Mouse (Mus musculus) liver, postnatal 0 days (tissue): ENCODE results near the gene Nkx2-5. TPM values are rescaled to one million over a fixed set of nuclear protein-coding genes. Genes with fewer than 3 reads are reported as not detected.

Source experiments
- ATAC-seq: fragments of 200-750 bp; cut with Nextera tagmentation; 2 replicates; pipeline ENCODE4 v1.8.0; 2017; ENCODE audit warnings: mild to moderate bottlenecking, moderate library complexity
- DNase-seq: peaks from one replicate; pipeline ENCODE4 v3.0.0-alpha.2; 2016
- H3K27ac ChIP-seq: fragments of 300-500 bp; sonication (generic); 2 replicates; pipeline ENCODE4 v1.5.1; 2014; ENCODE audit warnings: antibody characterized with exemption, moderate library complexity, mild to moderate bottlenecking, low read depth
- H3K27me3 ChIP-seq: fragments of 300-500 bp; sonication (generic); 2 replicates; pipeline ENCODE4 v1.6.1; 2014; ENCODE audit warnings: low read length, control low read depth, mixed read lengths; ENCODE audit not compliant: insufficient read depth
- H3K36me3 ChIP-seq: fragments of 300-500 bp; sonication (generic); replicated peaks from 2 replicates; pipeline ENCODE4 v1.6.1; 2014; ENCODE audit warnings: mild to moderate bottlenecking, control low read depth, low read length, moderate library complexity, mixed read lengths; ENCODE audit not compliant: insufficient read depth
- H3K4me1 ChIP-seq: fragments of 300-500 bp; sonication (generic); 2 replicates; pipeline ENCODE4 v1.6.1; 2014; ENCODE audit warnings: antibody characterized with exemption, mild to moderate bottlenecking, control low read depth; ENCODE audit not compliant: insufficient read depth
- H3K4me2 ChIP-seq: fragments of 300-500 bp; sonication (generic); 2 replicates; pipeline ENCODE4 v1.6.1; 2014; ENCODE audit warnings: low read depth, mild to moderate bottlenecking, low read length, moderate library complexity, mixed read lengths
- H3K4me3 ChIP-seq: fragments of 300-500 bp; sonication (generic); 2 replicates; pipeline ENCODE4 v1.5.1; 2014; ENCODE audit warnings: low read depth, low read length
- H3K9ac ChIP-seq: fragments of 300-500 bp; sonication (generic); replicated peaks from 2 replicates; pipeline ENCODE4 v1.6.1; 2014; ENCODE audit warnings: mild to moderate bottlenecking, moderate library complexity
- H3K9me3 ChIP-seq: fragments of 300-500 bp; sonication (generic); 2 replicates; pipeline ENCODE4 v1.6.1; 2016; ENCODE audit warnings: mild to moderate bottlenecking, control low read depth, low read length, mixed read lengths
- CTCF ChIP-seq: sonication (generic); IDR thresholded peaks from 2 replicates; pipeline ENCODE4 v1.5.1; 2016; ENCODE audit warnings: antibody characterized with exemption, low read depth
- EP300 ChIP-seq: IDR thresholded peaks from 2 replicates; pipeline ENCODE4 v1.6.1; 2016; ENCODE audit warnings: antibody characterized with exemption, low read depth, mild to moderate bottlenecking
- WGBS: fragments of 180-500 bp; shearing (Covaris S2); extraction: QIAGEN DNeasy Blood & Tissue Kit; methylation state at CpG from one replicate; pipeline ENCODE4 v1.1.7; 2014; ENCODE audit not compliant: insufficient replicate concordance; 5-methylcytosine and 5-hydroxymethylcytosine counted together
- polyA plus RNA-seq: library from polyadenylated mRNA; unstranded; fragments of >200 nt; fragmentation: Nextera tagmentation; extraction: Ambion mirVana; gene quantifications from 2 replicates; pipeline ENCODE4 v1.2.1, GENCODE M21; 2015

Nkx2-5 gene
- polyA plus RNA-seq, 1 experiment from 2014 or later = not detected

DNA sequence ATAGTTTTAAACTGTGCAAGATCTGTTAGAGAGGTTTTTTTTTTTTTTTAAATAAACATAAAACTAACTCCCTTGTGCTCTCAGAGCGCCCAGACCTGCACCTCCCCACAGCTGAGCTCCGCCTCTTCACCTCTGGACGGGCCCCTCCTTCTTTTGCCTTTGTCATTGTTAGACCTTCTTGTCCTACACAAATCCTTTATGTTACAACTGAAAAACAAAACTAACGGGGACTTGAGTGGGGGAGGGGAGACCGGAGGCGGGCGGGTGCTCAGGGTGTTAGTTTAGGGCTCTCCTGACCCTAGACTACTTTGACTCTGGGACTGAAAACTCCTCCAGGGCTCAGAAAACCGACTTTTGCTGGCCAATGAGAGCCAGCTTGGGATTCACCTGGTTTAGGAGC, 8.9 kb downstream of the Nkx2-5 start:
- no peak overlapping the region for H3K4me2 ChIP-seq
- no peak overlapping the region for H3K9ac ChIP-seq
- H3K9me3 ChIP-seq = 0 out of 2 replicates have a peak, but pooled peaks cover under 1% of the 10 kb centered on the region
- H3K4me3 ChIP-seq = no peak overlapping the region
- no peak for TF ChIP-seq CTCF
- no peaks in the 10 kb centered on the region for H3K36me3 ChIP-seq
- DNase-seq (no peak), ATAC-seq (no peak)
- peaks cover 76% of the 10 kb centered on the region for H3K27me3 ChIP-seq
- H3K4me1 ChIP-seq = no peaks in the 10 kb centered on the region; the same call in 1 of the 2 replicates
- H3K27ac ChIP-seq = no peak overlapping the region
- WGBS = 19% methylated on average over 8 of the region's 8 CpGs

GRCm38 (mm10) chr17:26834966-26835755, 9.6 kb downstream of the Nkx2-5 start:
- Histone ChIP-seq H3K36me3 (no peaks in the 10 kb centered on the region), H3K4me3 (no peak overlapping the region), H3K9ac (no peak overlapping the region), H3K9me3 (0 out of 2 replicates have a peak, but pooled peaks cover 5% of the 10 kb centered on the region), H3K4me1 (no peaks in the 10 kb centered on the region; the same call in 1 of the 2 replicates), H3K27ac (no peak overlapping the region), H3K27me3 (peaks cover 68% of the 10 kb centered on the region), H3K4me2 (no peak overlapping the region)
- TF ChIP-seq EP300 = no peak
- no peak for TF ChIP-seq CTCF
- no peak for DNase-seq
- WGBS = 13% methylated on average over 3 of the region's 9 CpGs
- no peak for ATAC-seq

DNA sequence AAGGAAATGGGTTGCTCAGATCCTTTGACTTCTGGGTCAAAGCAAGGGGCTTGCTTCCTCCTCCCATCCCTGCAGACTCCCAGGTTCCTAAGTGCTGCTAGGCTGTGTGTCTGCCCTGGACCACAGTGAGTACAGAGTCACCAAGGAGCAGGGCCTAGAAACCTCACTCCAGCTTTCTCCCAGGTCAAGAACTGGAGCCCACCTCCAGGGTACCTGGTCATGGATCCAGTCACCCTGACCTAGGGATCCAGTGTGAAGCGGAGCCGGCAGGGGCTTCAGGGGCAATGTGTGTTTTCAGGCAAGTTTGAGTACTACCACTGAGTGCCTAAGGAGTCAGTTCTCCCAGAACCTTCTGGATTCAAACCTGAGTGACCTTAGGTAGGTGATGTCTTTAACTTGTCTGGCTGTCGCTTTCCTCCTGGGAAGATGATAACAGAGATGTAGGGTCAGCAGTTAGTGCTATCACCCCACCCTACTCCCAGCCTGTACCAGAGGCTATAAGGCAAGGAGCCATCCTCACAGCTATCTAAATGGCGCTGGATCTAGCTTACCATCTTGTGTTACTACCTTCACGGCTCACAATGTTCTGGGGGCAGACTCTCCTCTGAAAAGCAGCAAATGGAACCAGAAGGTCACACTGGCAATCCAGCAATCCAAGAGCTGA, 10.4 kb downstream of the Nkx2-5 start:
- Histone ChIP-seq H3K27ac (no peak overlapping the region), H3K9me3 (0 out of 2 replicates have a peak, but pooled peaks cover 5% of the 10 kb centered on the region), H3K27me3 (peaks cover 61% of the 10 kb centered on the region), H3K36me3 (no peaks in the 10 kb centered on the region), H3K4me3 (no peak overlapping the region), H3K4me2 (no peak overlapping the region), H3K9ac (no peak overlapping the region), H3K4me1 (no peaks in the 10 kb centered on the region; the same call in 1 of the 2 replicates)
- ATAC-seq (no peak), DNase-seq (no peak)
- WGBS = 62% methylated on average over 5 of the region's 5 CpGs
- TF ChIP-seq CTCF (no peak), EP300 (no peak)

GRCm38 (mm10) chr17:26833806-26834205, 11.0 kb downstream of the Nkx2-5 start:
- H3K9ac ChIP-seq = no peak overlapping the region
- TF ChIP-seq EP300 (no peak), CTCF (no peak)
- no peaks in the 10 kb centered on the region for H3K36me3 ChIP-seq
- no peak for ATAC-seq
- H3K4me3 ChIP-seq = no peak overlapping the region
- WGBS = 64% methylated on average over 2 of the region's 2 CpGs
- no peak overlapping the region for H3K4me2 ChIP-seq
- H3K27ac ChIP-seq = no peak overlapping the region
- peaks cover 54% of the 10 kb centered on the region for H3K27me3 ChIP-seq
- no peak for DNase-seq
- H3K9me3 ChIP-seq = 0 out of 2 replicates have a peak, but pooled peaks cover 5% of the 10 kb centered on the region
- no peaks in the 10 kb centered on the region for H3K4me1 ChIP-seq

DNA sequence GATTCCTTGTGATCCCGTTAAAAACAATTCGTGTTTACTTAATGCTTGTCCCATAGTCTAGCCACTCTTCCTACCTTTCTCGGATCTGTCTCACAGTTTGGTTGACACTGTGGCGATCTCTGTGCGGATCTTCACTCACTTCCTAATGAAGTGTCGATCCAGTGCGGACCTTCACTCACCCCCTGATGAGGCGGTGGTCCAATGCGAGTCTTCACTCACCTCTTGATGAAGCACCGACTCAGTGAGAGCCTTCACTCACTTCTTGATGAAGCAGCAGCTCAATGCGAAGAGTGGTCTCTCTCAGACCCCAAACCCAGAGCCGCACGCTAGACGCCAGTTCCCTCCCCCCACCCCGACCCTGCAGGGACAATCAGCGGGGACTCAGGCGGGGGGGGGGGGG, 18.7 kb downstream of the Nkx2-5 start:
- Histone ChIP-seq H3K4me3 (no peak overlapping the region), H3K9me3 (0 out of 2 replicates have a peak, but pooled peaks cover 5% of the 10 kb centered on the region), H3K27me3 (peaks cover 7% of the 10 kb centered on the region; the same call in 1 of the 2 replicates), H3K9ac (no peak overlapping the region), H3K27ac (no peak overlapping the region), H3K4me1 (no peaks in the 10 kb centered on the region), H3K36me3 (no peaks in the 10 kb centered on the region), H3K4me2 (no peak overlapping the region)
- DNase-seq (peak; percentile 6), ATAC-seq (no peak)
- WGBS = 68% methylated on average over 15 of the region's 17 CpGs
- no peak for TF ChIP-seq EP300
- no peak for TF ChIP-seq CTCF

GRCm38 (mm10) chr17:26817776-26818175, 27.0 kb downstream of the Nkx2-5 start:
- Histone ChIP-seq H3K4me1 (no peaks in the 10 kb centered on the region), H3K27ac (no peak overlapping the region), H3K27me3 (no peaks in the 10 kb centered on the region), H3K36me3 (no peaks in the 10 kb centered on the region), H3K4me3 (no peak overlapping the region), H3K4me2 (no peak overlapping the region), H3K9ac (no peak overlapping the region), H3K9me3 (no peaks in the 10 kb centered on the region)
- ATAC-seq (no peak), DNase-seq (no peak)
- TF ChIP-seq EP300 = no peak
